Mouse (Mus musculus) megakaryocyte-erythroid progenitor cell, adult 5-6 weeks (primary cell): ENCODE measurements around the gene Peli2. TPM values are rescaled to one million over a fixed set of nuclear protein-coding genes. Genes with fewer than 3 reads are reported as not detected.
A peak's percentile ranks its signal among the peaks of the same experiment; 100 is the strongest.
"Not testable (repeated sequence)": the region's sequence is repeated elsewhere in the genome, so short reads cannot be mapped to it uniquely, and the experiment has no call there.

ENCODE experiments used
- ATAC-seq: replicated peaks from 2 replicates; pipeline ENCODE4 v1.8.0; 2016; ENCODE audit warnings: mild to moderate bottlenecking, inconsistent platforms; ENCODE audit not compliant: severe bottlenecking, poor library complexity, low FRiP score, low TSS enrichment
- total RNA-seq, 2 experiments: library from RNA; stranded (forward) in 1 of 2; stranded (reverse) in 1 of 2; fragments of 200-1000, 215-1000 nt in 1 of 2; fragments of >200 nt in 1 of 2; fragmentation: Nextera tagmentation in 1 of 2; gene quantifications; 2 replicates each; pipeline ENCODE4 v1.2.3; 2014 to 2017

Gene Peli2
- total RNA-seq (2014; fragmentation: Nextera tagmentation) (0.72 TPM in 1 of 2 replicates, not detected in the other), total RNA-seq (2017) (0.05 and 0.57 TPM in 2 replicates)

- peak; percentile 68 for ATAC-seq
These were observed at the start of gene Peli2 for GRCm38 (mm10) chr14:48120752-48121528. TSS of gene Peli2 (plus strand) at chr14:48120823.

- ATAC-seq, result no peak
These were observed 48.5 kb upstream of the Peli2 start for GRCm38 (mm10) chr14:48072104-48072503.

- ATAC-seq, result no peak
These were observed 47.1 kb upstream of the Peli2 start for GRCm38 (mm10) chr14:48073247-48074161.

- ATAC-seq, result not testable (repeated sequence)
These were observed 41.0 kb upstream of the Peli2 start for GRCm38 (mm10) chr14:48079574-48079973.

- no peak for ATAC-seq
These were observed 36.5 kb upstream of the Peli2 start for GRCm38 (mm10) chr14:48083836-48084812.

- ATAC-seq, result no peak
These were observed 33.8 kb upstream of the Peli2 start for GRCm38 (mm10) chr14:48086682-48087297.

GRCm38 (mm10) chr14:48087298-48087830, 33.3 kb upstream of the Peli2 start:
- no peak for ATAC-seq

- no peak for ATAC-seq
These were observed 30.2 kb upstream of the Peli2 start for GRCm38 (mm10) chr14:48090465-48090864.

GRCm38 (mm10) chr14:48091160-48091559, 29.5 kb upstream of the Peli2 start:
- no peak for ATAC-seq

GRCm38 (mm10) chr14:48098253-48098652, 22.4 kb upstream of the Peli2 start:
- no peak for ATAC-seq

- ATAC-seq, result no peak
These were observed 21.3 kb upstream of the Peli2 start for GRCm38 (mm10) chr14:48099354-48099753.

- no peak for ATAC-seq
These were observed 14.2 kb upstream of the Peli2 start for GRCm38 (mm10) chr14:48106453-48106852.

- no peak for ATAC-seq
These were observed 2.6 kb upstream of the Peli2 start for GRCm38 (mm10) chr14:48117986-48118385.

GRCm38 (mm10) chr14:48119012-48119647, 1.5 kb upstream of the Peli2 start:
- no peak for ATAC-seq

- no peak for ATAC-seq
These were observed 864 bp upstream of the Peli2 start for GRCm38 (mm10) chr14:48119648-48120270.

GRCm38 (mm10) chr14:48120443-48120751, 226 bp upstream of the Peli2 start:
- no peak for ATAC-seq

GRCm38 (mm10) chr14:48121529-48122517, 1.2 kb downstream of the Peli2 start:
- ATAC-seq, result no peak
